Mouse (Mus musculus): ENCODE results near the gene Gspt1.

Gene Gspt1

Small RNA genes within 50 kb of the gene (microRNA-seq; reads per million reads assigned to microRNA genes)
- gene Mir1945, result 1.1 to 10.0 reads per million in 2 experiments
